Mouse (Mus musculus): ENCODE measurements around the gene Nt5c2. TPM values are rescaled to one million over a fixed set of nuclear protein-coding genes. Genes with fewer than 3 reads are reported as not detected.
A peak's percentile ranks its signal among the peaks of the same experiment; 100 is the strongest.
"Not testable (repeated sequence)": the region's sequence is repeated elsewhere in the genome, so short reads cannot be mapped to it uniquely, and the experiment has no call there.

Gene Nt5c2
- polyA plus RNA-seq, 1 experiment from 2014 or later: 69.6 TPM

DNA sequence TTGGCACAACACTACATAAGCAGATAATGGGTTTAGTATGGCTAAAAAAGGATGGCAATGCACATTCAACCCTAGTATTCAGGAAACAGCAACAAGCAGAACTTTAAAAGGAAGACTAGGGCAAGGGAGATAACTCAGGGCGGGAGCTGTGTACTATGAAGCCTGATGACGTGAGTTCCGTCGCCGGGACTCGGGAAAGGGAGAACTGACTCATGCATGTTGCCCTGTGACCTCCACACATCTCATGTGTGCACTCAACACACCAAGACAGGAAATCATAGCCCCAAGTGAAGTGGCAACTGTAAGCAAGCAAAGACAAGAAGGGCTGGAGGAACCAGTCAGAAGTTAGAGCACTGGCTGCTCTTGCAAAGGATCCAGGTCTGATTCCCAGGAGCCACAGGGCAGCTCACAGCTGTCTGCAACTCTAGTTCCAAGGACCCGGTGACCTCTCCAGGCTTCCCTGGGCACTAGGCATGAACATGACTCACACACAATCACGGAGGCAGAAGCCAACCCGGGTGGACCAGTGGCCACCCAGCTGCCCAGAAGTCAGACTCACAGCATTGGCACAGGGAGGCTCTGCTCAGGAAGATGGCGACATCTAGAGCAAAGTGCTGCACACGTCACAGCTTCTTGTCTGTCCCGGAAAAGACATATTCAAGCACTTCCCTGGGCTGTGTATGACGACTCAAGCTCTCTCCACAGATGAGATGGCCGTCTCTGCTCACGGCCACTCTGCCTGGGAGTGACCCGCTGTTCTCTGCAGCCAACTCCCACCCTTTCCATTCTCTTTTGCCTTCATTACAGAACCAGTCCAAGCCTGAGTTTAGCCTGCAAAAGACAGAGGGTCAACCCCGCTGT is 35.8 kb downstream of the Nt5c2 start:
- H3K9me3 ChIP-seq: no peaks in the 10 kb centered on the region
- no peak for DNase-seq (ENCODE audit: low spot score)
- WGBS: 86% methylated on average over 17 of the region's 17 CpGs
- peaks cover 21% of the 10 kb centered on the region for H3K4me1 ChIP-seq (replicated peaks)
- no peak overlapping the region for H3K27ac ChIP-seq
- no peaks in the 10 kb centered on the region for H3K36me3 ChIP-seq
- no peak overlapping the region for H3K4me3 ChIP-seq
- no peaks in the 10 kb centered on the region for H3K27me3 ChIP-seq (ENCODE audit: insufficient read depth, poor library complexity, severe bottlenecking)

DNA sequence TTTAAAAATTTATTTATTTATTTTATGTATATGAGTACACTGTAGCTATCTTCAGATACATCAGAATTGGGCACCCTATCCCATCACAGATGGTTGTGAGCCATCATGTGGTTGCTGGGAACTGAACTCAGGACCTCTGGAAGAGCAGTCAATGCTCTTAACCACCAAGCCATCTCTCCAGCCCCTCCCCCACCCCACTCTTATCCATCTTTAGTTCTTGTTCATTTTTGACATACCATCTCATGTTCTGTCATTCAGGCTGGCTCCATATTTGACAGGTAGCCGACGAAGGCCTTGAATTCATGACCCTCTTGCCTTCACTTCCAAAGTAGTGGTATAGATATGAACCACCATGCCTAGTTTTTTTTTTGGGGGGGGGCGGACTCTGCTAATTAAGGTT is 36.9 kb downstream of the Nt5c2 start:
- not testable (repeated sequence) for H3K4me3 ChIP-seq; H3K27ac ChIP-seq; H3K36me3 ChIP-seq; DNase-seq (ENCODE audit: low spot score); H3K9me3 ChIP-seq; H3K27me3 ChIP-seq (ENCODE audit: insufficient read depth, poor library complexity, severe bottlenecking)
- 90% methylated on average over 3 of the region's 3 CpGs for whole genome bisulfite sequencing
- peaks cover 11% of the 10 kb centered on the region for H3K4me1 ChIP-seq (replicated peaks)

DNA sequence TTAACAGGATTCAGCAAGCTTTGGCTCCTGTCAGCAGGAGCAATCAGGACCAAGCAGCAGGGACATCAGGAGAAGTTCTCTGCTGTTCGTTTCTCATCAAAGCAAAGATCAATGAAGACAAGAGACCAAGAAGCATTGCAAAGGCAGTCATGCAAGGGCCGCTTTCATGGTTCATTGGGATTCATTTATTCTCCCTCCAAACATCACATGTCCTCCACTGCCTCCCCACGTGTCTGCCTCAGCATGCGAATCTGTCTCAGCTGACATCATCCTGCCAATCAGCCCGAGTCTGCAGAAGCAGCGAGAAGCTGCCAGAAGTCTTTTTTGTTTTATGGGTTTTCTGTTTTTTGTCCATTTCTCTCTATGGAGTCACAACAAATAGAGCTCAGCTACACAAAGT is 37.5 kb downstream of the Nt5c2 start:
- 30% methylated on average over 6 of the region's 6 CpGs for WGBS
- DNase-seq (ENCODE audit: low spot score): peak; percentile 50
- H3K27me3 ChIP-seq (ENCODE audit: insufficient read depth, poor library complexity, severe bottlenecking): no peaks in the 10 kb centered on the region

DNA sequence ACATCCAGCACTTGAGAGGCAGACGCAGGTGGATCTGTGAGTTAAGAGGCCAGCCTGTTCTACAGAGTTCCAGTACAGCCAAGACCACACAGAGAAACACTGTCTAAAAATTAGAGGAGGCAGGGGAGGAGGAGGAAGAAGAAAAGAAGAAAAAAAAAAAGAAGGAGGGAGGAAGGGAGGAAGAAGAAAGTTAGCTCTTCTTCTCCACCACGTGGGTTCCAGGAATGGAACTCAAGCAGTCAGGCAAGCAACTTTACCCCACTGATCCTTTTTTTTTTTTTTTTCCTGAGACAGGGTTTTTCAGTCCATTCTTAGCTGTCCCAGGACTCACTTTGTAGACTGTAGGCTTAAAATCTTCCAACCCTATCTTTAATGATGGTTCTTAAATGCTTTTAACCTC is 38.2 kb downstream of the Nt5c2 start:
- no peaks in the 10 kb centered on the region for H3K27me3 ChIP-seq (ENCODE audit: insufficient read depth, poor library complexity, severe bottlenecking)
- no peak overlapping the region for H3K4me3 ChIP-seq
- H3K27ac ChIP-seq: no peak overlapping the region
- WGBS: 75% methylated on average over 2 of the region's 2 CpGs
- no peak for DNase-seq (ENCODE audit: low spot score)
- H3K36me3 ChIP-seq: no peaks in the 10 kb centered on the region
- no peaks in the 10 kb centered on the region for H3K9me3 ChIP-seq
- H3K4me1 ChIP-seq (replicated peaks): peaks cover 12% of the 10 kb centered on the region

More for the DNA sequence above, 37.5 kb downstream of the Nt5c2 start:
- Histone ChIP-seq H3K4me3 (no peak overlapping the region), H3K36me3 (no peaks in the 10 kb centered on the region), H3K4me1 (replicated peaks) (peaks cover 11% of the 10 kb centered on the region), H3K27ac (no peak overlapping the region), H3K9me3 (no peaks in the 10 kb centered on the region)

DNA sequence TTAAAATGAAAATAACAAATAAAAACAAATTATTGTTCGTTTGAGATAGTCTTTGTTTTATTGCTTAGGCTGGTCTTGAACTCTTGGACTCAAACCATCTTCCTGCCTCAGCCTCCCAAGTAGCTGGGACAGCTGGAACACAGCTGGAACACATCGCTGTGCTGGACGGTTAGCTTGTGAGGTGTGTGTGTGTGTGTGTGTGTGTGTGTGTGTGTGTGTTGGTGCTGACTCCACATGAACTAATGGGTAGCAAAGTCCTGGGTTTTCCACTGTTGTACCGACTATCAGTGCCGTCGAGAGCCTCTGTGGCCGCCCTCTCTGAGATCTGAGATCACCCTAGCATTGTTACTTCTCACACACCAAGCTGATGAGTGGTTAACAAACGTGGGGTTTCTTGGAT is 39.0 kb downstream of the Nt5c2 start:
- DNase-seq (ENCODE audit: low spot score): no peak
- 91% methylated on average over 8 of the region's 8 CpGs for whole genome bisulfite sequencing
- Histone ChIP-seq H3K9me3 (no peaks in the 10 kb centered on the region), H3K4me3 (no peak overlapping the region), H3K4me1 (replicated peaks) (peaks cover 19% of the 10 kb centered on the region), H3K36me3 (no peaks in the 10 kb centered on the region), H3K27me3 (ENCODE audit: insufficient read depth, poor library complexity, severe bottlenecking) (no peaks in the 10 kb centered on the region), H3K27ac (no peak overlapping the region)

DNA sequence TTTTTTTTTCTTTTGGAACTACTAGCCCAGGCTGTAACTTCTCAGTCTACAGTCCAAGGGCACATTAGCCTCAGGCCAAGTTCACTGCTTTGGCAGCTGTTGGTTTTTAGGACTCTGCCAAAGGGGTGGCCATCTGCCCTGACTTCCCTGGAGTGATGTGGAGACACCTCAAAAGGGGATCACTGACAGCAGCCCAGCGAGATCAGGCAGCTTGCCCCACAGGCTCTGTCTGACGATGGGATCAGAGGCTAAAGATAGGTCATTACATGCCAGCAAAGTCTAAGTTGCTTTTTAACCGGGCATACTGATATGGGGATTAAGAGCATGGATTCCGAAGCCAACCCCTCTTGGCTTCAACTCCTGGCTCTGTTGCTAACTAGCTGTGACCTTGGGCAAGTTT is 39.4 kb downstream of the Nt5c2 start:
- WGBS: 83% methylated on average over 4 of the region's 4 CpGs
- no peaks in the 10 kb centered on the region for H3K36me3 ChIP-seq
- peaks cover 22% of the 10 kb centered on the region for H3K4me1 ChIP-seq (replicated peaks)
- H3K27me3 ChIP-seq (ENCODE audit: insufficient read depth, poor library complexity, severe bottlenecking): no peaks in the 10 kb centered on the region
- no peak for DNase-seq (ENCODE audit: low spot score)
- no peak overlapping the region for H3K27ac ChIP-seq
- H3K4me3 ChIP-seq: no peak overlapping the region
- H3K9me3 ChIP-seq: no peaks in the 10 kb centered on the region

DNA sequence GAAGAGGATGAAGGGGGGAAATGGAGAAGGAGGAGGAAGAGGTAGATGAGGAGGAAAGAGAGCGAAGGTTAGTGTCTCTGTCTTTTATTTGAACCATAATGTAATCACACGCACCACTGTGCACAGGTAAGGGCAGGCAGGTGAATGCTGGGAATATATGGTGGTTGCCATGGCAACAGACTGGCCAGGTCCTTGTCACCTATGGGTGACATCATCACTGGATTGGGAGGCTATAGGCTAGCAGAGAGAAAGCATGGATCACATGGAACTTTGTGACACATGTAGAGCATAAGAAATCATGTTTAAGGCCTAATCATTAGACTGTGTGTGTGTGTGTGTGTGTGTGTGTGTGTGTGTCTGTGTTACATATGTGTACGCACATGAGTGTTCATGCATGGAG is 42.8 kb downstream of the Nt5c2 start:
- Histone ChIP-seq H3K4me1 (replicated peaks) (peaks cover 28% of the 10 kb centered on the region), H3K4me3 (no peak overlapping the region), H3K9me3 (no peaks in the 10 kb centered on the region), H3K36me3 (no peaks in the 10 kb centered on the region), H3K27ac (peak overlapping the region; percentile 87), H3K27me3 (ENCODE audit: insufficient read depth, poor library complexity, severe bottlenecking) (no peaks in the 10 kb centered on the region)
- no peak for DNase-seq (ENCODE audit: low spot score)
- WGBS: 90% methylated on average over 3 of the region's 3 CpGs

DNA sequence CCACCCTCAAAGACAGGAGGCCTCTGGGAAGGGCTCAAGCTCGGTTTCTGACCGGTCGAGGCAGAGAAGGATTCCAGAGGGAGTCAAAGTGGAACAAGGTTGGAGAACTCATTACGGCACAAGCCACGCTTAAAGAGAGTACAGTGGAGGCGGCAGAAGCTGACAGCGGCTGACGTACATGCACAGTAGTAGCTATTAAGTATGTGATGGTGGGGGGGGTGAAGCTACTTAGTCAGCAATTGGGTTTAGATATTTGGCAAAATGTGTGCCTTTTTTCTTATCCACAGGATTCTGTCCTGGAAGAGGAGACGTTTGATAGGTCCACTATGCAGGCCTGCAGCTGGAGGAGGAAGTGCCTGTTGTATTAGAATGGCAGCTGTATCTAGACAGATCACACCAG is 43.2 kb downstream of the Nt5c2 start:
- 69% methylated on average over 9 of the region's 9 CpGs for WGBS
- H3K27me3 ChIP-seq (ENCODE audit: insufficient read depth, poor library complexity, severe bottlenecking): no peaks in the 10 kb centered on the region
- H3K4me3 ChIP-seq: no peak overlapping the region
- peaks cover 28% of the 10 kb centered on the region for H3K4me1 ChIP-seq (replicated peaks)
- DNase-seq (ENCODE audit: low spot score): no peak
- no peaks in the 10 kb centered on the region for H3K9me3 ChIP-seq
- H3K36me3 ChIP-seq: no peaks in the 10 kb centered on the region
- peak overlapping the region; percentile 87 for H3K27ac ChIP-seq

DNA sequence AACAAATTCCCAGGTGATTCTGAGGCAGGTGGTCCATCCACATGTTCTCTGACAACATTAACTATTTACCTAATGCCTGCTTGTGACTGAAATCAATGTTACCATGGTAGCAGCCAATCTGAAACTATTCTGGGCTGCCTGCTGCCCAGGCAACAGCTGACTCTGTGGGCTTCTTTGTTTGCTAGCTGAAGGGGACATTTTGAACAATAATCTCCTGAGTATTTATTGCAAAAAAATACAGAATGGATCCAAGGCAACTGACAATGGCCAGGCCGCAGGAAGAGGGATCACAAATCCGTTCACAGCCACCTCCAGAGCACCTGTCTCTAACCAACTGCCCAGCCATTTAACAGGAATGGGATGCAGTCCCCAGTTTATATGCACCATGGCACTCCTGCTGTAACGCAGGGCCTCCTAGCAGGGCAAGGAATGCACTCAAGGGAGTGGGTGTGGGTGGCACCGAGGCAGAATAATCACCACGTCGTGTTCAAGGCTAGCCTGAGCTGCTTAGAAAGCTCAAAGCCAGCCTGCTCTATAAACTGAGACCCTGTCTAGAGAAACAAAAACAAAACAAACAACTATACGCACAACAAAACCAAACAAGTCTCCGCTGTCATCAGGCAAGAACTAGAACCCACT is 43.8 kb downstream of the Nt5c2 start:
- no peaks in the 10 kb centered on the region for H3K9me3 ChIP-seq
- H3K36me3 ChIP-seq: no peaks in the 10 kb centered on the region
- peaks cover 28% of the 10 kb centered on the region for H3K4me1 ChIP-seq (replicated peaks)
- no peak for DNase-seq (ENCODE audit: low spot score)
- no peak overlapping the region for H3K4me3 ChIP-seq
- no peaks in the 10 kb centered on the region for H3K27me3 ChIP-seq (ENCODE audit: insufficient read depth, poor library complexity, severe bottlenecking)
- peak overlapping the region; percentile 87 for H3K27ac ChIP-seq
- WGBS: 48% methylated on average over 8 of the region's 8 CpGs

DNA sequence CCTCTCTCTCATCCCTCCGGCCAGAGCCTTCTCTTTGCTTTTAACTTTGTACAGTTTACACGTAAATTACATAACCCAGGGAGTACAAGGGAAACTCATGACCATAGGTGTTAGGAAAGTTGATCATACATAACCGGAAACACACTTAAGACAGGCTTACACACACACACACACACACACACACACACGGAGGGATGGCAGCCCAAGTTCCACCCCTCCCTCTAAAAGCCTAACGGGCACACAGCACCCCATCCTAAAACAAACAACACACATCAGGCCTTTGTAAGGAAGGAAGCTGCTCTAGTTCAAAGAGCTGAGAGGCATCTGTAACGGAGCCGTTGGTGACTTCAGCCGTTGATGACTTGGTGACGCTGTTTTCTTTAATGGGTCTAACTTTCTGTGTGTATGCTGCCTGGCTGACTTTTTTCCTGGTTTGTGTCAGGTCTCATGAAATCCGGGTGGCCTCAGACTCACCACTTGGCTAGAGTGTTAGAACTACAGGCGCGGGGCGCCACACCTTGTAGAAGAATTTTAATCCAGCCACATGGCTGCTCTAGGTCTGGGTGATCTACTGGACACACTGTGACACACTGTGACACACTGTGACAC is 44.7 kb downstream of the Nt5c2 start:
- H3K27ac ChIP-seq: peak overlapping the region; percentile 51
- no peak overlapping the region for H3K4me3 ChIP-seq
- no peaks in the 10 kb centered on the region for H3K27me3 ChIP-seq (ENCODE audit: insufficient read depth, poor library complexity, severe bottlenecking)
- H3K9me3 ChIP-seq: no peaks in the 10 kb centered on the region
- 70% methylated on average over 13 of the region's 13 CpGs for WGBS
- H3K4me1 ChIP-seq (replicated peaks): peaks cover 28% of the 10 kb centered on the region
- no peak for DNase-seq (ENCODE audit: low spot score)
- H3K36me3 ChIP-seq: no peaks in the 10 kb centered on the region

DNA sequence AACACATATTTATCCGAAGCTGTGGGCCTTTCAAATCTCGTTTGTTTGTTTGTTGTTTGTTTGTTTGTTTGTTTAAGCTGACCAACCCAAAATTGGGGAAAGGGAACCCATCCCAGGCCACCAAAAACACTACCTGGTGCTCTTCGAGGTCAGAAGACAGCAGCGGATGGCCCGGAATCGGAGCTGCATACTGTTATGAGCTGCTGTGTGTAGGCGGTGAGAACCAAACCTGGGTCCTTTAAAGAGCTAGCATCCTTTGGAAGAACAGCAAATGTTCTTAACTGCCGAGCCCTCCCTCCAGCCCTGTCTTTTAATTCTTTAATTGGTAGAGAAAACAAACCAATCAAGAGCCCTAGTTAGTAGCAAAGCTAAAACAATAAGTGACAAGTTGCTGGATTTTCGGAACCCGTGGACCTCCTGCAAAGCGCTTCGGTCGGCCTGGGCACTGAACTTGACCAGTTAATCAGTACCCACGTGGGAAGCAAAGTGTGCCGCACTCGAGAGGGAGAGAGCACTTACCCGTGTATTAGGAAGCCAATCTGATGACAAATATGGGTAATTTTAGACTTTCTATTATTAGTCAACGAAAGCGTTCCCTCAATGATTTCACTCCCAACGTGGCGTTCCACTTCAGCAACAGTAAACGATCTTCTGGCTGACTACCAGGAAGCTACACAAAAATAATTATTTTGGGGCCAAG is 45.5 kb downstream of the Nt5c2 start:
- peaks cover 28% of the 10 kb centered on the region for H3K4me1 ChIP-seq (replicated peaks)
- no peak overlapping the region for H3K4me3 ChIP-seq
- no peak for DNase-seq (ENCODE audit: low spot score)
- no peaks in the 10 kb centered on the region for H3K27me3 ChIP-seq (ENCODE audit: insufficient read depth, poor library complexity, severe bottlenecking)
- no peak overlapping the region; the same call in 1 of the 2 replicates for H3K27ac ChIP-seq
- H3K9me3 ChIP-seq: no peaks in the 10 kb centered on the region
- H3K36me3 ChIP-seq: no peaks in the 10 kb centered on the region
- 89% methylated on average over 22 of the region's 22 CpGs for WGBS

DNA sequence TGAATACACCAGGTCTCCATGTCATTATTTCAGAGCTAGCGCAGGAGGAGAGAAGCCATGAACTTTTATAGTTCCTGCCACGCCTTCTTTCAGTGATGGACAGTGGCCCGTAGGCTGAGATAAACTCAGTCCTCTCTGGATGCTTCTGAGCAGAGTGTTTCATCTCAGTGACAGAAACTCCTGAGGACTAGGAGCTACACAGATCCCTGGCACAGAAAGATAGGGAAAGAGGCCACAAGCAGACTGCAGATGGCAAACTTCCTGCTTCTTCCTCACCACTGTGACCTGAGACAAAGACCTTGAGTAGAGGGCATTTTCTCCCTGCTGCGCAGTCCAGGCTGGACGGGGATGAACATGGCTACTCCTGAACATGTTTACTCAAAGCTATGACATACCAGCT is 46.1 kb downstream of the Nt5c2 start:
- Histone ChIP-seq H3K4me1 (replicated peaks) (peaks cover 28% of the 10 kb centered on the region), H3K27ac (peak overlapping the region; percentile 53; the same call in 1 of the 2 replicates), H3K4me3 (no peak overlapping the region), H3K9me3 (no peaks in the 10 kb centered on the region), H3K27me3 (ENCODE audit: insufficient read depth, poor library complexity, severe bottlenecking) (no peaks in the 10 kb centered on the region), H3K36me3 (no peaks in the 10 kb centered on the region)
- 88% methylated on average over 5 of the region's 5 CpGs for WGBS
- no peak for DNase-seq (ENCODE audit: low spot score)
